Mouse (Mus musculus) embryo, embryonic 9.5 days (tissue): ENCODE measurements around the gene Rhox11.
"Not testable (repeated sequence)": the region's sequence is repeated elsewhere in the genome, so short reads cannot be mapped to it uniquely, and the experiment has no call there.

Source experiments
- DNase-seq: peaks from one replicate; pipeline ENCODE4 v3.0.0-alpha.2; 2017; ENCODE audit errors: extremely low spot score

Rhox11 gene

DNA sequence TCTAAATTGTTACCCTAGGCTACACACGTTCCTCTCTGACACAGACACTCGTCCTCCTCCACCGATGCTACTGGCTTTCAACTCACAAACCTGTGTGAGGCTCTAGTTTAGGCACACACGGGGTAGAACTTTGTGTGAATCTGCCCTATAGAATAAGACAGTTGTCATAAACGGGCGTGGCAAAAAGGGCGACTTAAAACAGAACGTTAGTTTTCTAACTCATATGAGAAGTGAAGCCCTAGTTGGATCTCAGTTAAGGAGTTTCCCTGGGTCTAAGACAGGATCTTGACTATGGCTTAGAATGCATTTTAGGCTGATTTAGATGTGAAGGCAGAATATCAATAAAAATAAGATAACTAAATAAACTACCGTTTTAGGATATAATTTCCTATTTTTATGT is at the start of gene Rhox11:
Gene Rhox11, minus strand, starts transcription at position 101 of the 400 bp plus-strand sequence.
- no peak for DNase-seq

DNA sequence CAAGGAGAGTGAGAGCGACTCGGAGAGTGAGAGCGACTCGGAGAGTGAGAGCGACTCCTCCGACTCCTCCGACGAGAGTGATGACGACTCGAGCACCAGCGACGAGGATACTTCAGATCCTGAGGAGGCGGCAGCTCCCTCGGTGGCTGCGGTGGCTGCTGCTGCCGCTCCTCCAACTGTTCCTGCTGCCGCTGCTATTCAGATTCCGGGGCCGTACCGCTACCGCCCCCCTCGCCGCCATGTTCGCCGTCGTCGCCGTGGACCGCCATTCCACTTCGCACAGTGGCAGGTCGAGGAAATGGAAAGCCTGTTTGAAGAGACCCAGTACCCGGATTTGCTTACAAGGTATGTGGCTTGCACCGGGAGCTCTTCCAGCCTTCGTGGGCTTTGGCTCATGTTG is 36.5 kb upstream of the Rhox11 start:
- DNase-seq: no peak

DNA sequence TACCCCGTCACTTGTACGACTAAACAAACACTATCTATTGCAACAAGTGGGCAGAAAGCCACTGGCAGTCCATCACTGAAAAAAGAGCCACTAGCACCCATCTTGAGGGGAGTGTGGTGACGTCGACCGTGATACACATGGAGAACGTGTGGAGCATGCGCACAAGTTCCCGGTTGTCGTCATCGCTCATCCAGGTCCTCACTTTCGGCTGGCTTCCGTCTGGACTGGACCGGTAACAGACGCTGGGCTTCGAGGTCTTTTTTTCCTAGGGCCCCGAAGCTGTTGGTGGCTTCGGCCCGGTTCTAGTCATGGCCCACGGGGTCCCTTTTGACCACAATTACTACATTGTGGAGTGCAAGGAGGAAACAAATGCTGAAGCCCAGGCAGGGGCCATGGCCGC is 36.0 kb upstream of the Rhox11 start, which contains the start of gene Rhox13:
Gene Rhox13, plus strand, starts transcription at position 238 of the 400 bp plus-strand sequence.
- DNase-seq: no peak

DNA sequence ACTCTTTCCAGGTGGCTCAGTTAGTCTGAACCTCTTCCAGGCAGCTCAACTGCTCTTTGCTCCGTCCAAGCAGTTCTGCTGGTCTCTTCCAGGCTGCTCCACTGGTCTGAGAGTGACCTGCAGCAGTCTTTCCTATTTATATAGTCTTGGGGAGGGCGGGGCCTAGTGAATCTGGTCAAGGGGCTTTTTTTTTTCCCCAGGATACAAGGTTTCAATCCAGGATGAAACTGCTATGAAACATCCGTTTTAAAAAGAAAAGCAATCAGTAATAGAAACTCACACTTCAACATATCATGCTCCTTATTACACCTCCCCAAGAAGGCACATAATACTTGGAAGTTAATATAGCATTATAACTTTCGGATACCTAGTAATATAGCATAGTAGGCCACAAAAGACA is 25.9 kb upstream of the Rhox11 start, which contains the start of gene Rhox12:
Gene Rhox12, minus strand, starts transcription at position 101 of the 400 bp plus-strand sequence.
- DNase-seq: no peak

DNA sequence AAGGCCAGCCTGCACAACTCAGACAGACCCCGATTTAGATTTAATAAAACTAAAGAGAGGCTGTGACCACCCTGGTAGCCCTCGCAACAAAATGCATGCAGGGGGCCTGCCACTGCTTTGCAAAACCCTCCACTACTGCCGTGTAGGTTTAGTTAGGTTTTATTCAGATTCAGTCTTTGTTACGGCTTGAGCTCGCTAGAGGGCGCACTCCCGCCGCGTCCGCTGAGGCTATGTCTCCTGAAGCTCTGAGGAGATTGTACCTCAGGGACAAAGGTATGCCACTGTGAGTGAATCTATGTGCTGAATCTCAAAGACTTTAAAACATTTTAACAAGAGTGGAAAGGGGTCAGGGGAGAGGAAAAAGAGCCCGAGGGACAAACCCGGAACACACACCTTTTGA is 715 bp downstream of the Rhox11 start:
- peak; percentile 27 for DNase-seq

DNA sequence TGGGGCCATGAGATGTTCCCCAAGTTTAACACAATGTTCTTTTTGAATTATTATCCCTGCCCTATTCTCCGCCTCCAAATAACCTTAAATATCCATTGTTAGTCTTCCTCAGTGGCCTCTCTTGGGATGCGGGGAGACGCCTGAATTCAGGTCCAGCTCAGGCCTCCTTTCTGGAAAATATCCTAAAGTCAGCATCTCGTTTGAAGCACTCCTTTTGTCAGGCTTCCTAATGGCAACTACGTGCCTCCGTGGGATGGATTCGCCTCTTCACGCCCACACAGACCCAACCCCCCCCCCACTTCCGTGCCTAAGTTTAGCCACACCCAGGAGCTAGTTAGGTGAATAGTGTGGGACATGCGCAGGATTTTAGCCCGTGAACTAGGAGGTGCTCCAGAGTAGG is 18.8 kb downstream of the Rhox11 start, which contains the start of gene Rhox10:
Gene Rhox10, plus strand, starts transcription at position 301 of the 400 bp plus-strand sequence.
- DNase-seq: no peak

DNA sequence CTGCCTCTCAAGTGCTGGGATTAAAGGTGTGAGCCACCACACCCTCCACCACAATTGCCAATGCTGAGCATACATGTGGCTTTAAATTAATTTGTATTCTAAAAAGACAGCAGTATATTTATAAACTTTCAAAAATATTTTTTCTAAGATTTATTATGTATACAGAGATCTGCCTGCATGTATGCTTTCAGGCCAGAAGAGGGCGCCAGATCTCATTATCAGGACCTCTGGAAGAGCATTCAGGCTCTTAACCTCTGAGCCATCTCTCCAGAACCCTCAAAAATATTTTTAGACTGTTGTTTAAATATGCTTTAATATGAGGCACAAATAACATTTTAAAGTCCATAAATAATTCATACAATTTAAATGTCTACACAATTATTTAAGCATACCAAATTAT is 23.4 kb downstream of the Rhox11 start:
- DNase-seq: no peak

DNA sequence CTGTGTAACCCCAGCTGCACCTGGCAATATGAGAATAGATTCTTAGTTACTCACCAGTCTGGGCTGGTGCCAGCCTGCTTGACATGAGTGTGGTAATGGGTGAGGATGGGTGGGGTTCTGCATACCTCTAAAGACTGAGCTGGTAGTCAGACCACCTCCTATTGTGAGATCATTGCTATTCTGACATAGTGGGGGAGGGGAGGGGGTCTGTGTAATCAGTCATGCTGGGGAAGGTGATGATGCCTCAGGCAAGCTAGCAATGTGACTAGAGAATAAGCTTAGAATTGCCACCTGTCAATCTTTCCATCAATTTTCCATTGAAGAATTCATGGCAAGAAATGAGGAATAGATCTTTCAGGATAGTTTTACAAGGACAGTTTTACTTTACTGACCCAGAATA is 41.9 kb downstream of the Rhox11 start, which contains the start of gene Btg1-ps2:
Gene Btg1-ps2, minus strand, starts transcription at position 101 of the 400 bp plus-strand sequence.
- DNase-seq: not testable (repeated sequence)

DNA sequence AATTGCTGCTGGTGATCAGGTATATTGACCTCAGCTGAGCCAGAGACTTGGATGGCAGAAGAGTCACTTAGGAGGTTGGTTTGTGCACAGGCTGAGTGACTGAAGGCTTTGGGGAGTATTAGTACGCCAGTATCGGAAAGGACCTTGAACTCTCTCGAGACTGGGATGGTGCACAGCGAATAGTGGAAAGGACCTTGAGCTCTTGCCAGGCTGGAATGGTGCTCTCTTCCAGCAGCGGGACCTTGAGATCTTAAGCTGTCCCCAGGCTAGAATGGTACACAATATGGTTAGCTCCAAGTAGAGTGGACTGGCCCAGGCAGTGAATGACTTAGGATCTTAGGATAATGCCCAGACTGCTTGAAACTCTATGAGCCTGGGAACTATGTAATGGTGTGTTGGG is 45.3 kb downstream of the Rhox11 start:
- no peak for DNase-seq

DNA sequence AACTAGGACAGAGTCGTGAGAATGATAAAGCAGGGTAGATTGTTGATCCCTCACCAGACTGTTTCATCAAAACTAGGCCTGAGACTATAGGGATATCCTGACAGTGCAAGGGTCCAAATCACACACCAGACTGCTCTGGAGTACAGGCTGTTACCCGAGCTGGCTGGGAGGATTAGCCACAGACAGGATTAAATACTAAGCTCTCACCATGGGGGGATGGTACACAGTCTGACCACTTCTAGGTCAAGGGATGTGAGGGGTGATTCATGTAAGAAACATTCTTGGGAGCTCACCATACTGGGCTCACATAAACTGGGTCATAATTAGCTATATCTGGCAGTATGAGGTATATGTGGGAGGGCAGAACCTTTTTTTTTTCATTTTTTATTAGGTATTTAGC is 51.1 kb downstream of the Rhox11 start:
- DNase-seq: no peak
